Mouse (Mus musculus) heart, postnatal 0 days (tissue): ENCODE data around the gene Ddx39b.

Source experiments
- CTCF ChIP-seq: IDR thresholded peaks from 2 replicates; pipeline ENCODE4 v1.5.1; 2016; ENCODE audit warnings: antibody characterized with exemption, control low read depth, low read depth
- EP300 ChIP-seq: IDR thresholded peaks from 2 replicates; pipeline ENCODE4 v1.6.1; 2016; ENCODE audit warnings: antibody characterized with exemption, low read depth

DNA sequence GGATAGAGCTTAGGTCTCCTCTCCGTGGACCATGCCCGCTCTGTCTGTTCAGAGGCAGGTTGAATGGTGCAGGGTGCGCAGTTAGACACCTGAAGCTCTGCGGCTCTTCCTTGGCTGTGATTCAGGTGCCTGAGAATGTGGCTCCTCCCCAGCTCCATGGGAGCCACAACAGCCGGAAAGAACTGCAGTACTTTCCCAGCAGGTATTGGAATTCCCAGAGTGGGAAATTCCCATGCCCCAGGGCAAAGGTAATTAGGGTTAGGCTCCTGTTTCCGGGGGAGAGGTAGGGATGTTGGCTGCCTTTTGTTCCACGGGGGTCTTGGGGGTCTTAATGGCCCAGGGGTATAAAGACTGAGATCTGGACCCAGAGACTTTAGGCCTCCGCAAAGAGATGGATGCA lies 42.6 kb upstream of the Ddx39b start:
- TF ChIP-seq CTCF: no peak
- TF ChIP-seq EP300: no peak
